Mouse (Mus musculus) embryo, embryonic 10 days (tissue): ENCODE measurements at regions not wholly inside any gene's neighbourhood (a gene's known extent, or its start where the extent isn't known, plus 50 kb on each side); places are given as distances from the start of the nearest gene placed in this dataset.
A peak's percentile ranks its signal among the peaks of the same experiment; 100 is the strongest.

ENCODE experiments used
- DNase-seq: peaks from one replicate; pipeline ENCODE4 v3.0.0-alpha.2; 2015; ENCODE audit warnings: low spot score

GRCm38 (mm10) chr2:157633286-157633685, 62.2 kb upstream of the Blcap start:
- DNase-seq, result no peak

GRCm38 (mm10) chr2:157635670-157636069, 64.6 kb upstream of the Blcap start:
- DNase-seq, result peak; percentile 96

- DNase-seq, result no peak
Measured at GRCm38 (mm10) chr2:157640873-157641272, 69.8 kb upstream of the Blcap start.

- DNase-seq, result peak; percentile 89
Measured at GRCm38 (mm10) chr2:157663584-157664375, 73.4 kb upstream of the Ctnnbl1 start.

DNA sequence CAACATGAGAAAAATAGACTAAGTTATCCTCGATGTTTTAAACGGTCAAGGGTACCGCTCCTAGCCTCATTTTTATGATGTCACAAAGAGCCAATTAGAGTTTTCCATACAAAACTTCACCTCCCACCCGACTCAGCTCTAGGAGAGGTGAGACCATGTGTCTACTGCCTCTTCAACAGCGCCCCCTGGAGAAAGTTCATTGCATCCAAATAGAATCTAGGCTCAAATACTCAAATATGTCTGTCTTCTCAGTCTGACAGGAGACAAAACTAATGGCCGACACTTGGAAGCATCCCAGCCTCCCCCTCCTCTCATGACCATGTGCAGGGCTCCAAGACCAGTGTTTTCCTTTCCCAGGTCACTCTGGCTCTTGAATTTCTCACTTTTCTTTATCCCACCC, 72.7 kb upstream of the Ctnnbl1 start:
- no peak for DNase-seq

GRCm38 (mm10) chr2:157670191-157670590, 67.0 kb upstream of the Ctnnbl1 start:
- DNase-seq, result no peak

DNA sequence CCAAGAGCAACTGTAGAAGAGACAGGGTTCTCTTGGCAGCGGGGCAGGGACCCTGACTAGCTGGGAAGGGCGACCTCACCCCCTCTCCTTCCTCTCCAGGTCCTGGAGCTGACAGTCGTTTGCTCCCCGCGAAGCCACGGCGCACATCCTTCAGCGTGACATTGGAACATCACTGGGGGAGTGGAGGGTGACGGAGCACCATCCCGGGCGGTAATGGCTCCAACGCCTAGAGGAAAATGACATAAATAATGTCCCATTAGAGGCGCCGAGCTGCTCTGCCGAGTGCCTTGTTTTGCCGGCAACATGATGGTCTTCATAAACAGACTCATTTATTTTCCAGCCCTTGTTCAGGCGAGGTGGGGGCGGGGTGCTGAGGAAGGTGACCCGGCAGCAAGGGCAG, 62.3 kb upstream of the Ctnnbl1 start:
- no peak for DNase-seq

GRCm38 (mm10) chr2:157676396-157677176, 60.6 kb upstream of the Ctnnbl1 start:
- DNase-seq, result no peak

DNA sequence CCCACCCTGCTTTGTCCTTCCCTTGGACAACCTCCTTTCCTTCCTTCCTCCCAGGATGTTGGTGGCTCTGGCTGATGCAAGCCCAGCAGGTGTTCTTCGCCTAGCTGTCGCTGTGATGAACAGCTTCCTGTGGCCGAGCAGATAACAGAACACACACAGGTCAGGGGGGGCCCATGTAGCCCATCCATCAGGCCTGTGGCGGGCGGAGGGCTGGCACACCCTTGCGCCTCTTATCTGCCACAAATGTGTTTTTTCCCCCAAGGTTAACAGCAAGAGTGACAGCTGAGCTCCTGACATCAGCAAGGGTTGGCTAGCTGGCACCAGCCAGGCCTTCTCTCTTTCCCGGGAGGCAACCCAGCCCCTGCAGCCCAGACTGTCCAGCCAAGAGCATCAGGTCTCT, 59.9 kb upstream of the Ctnnbl1 start:
- no peak for DNase-seq

GRCm38 (mm10) chr2:157681931-157682330, 55.3 kb upstream of the Ctnnbl1 start:
- no peak for DNase-seq
